Mouse (Mus musculus): ENCODE measurements around the gene Gm5105.

Gene Gm5105

DNA sequence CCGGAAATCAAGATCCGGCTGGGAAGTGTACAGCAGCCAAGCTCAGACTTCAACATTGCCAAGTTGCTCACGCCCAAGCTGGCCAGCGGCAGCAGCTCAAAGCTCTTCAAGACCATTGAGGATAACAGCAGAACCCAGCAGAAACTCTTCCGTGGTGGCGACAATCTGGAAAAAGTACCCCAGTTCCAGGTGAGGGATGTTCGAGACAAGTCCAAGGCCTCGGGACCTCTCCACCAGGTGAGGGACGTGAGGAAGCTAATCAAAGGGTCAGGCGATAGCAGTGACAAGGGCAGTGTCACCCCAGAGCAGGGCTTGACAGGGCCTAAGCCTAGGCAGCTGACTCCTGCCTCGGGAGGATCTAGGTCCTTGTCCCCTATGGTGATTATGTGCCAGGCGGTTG is 915 bp upstream of the Gm5105 start:
- DNase-seq (ENCODE audit: low spot score in 2 of 2): no peak

DNA sequence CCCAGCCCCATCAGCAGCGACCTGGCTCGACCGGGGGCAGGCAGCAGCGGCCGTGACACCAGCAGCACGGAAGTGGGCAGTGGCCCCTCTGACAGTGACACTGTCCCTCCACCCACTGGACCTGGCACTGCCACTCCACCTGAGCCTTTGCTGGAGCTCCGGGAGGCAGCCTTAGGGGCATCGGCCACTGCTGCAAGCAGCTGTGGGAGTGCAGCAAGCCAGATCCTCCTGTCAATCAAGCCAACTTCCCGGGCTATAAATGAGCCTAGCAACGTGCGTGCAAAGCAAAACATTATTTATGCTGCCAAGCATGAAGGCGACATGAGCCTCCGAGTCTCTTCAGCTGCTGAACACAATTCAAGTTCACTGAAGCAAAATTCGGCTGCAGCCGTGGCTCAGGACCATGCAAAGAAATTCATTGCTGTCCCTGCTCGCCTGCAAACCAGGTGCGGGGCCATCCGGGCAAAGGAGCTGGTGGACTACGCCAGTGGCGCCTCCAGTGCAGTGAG is 786 bp downstream of the Gm5105 start:
- no peak for DNase-seq (ENCODE audit: low spot score in 2 of 2)

- DNase-seq (ENCODE audit: low spot score in 2 of 2): no peak
Observed at GRCm38 (mm10) chr3:138065930-138066329, 1.3 kb downstream of the Gm5105 start.

GRCm38 (mm10) chr3:138064732-138065645 is 2.2 kb downstream of the Gm5105 start, which contains the start of gene 1110002E22Rik:
1110002E22Rik (plus strand) TSS chr3:138065052.
- DNase-seq (ENCODE audit: low spot score in 2 of 2): no peak

- DNase-seq (ENCODE audit: low spot score in 2 of 2): no peak
Observed at GRCm38 (mm10) chr3:138063731-138064329, 3.4 kb downstream of the Gm5105 start.

- no peak for DNase-seq (ENCODE audit: low spot score in 2 of 2)
Observed at GRCm38 (mm10) chr3:138062673-138063072, 4.5 kb downstream of the Gm5105 start.

- no peak for DNase-seq (ENCODE audit: low spot score in 2 of 2)
Observed at GRCm38 (mm10) chr3:138061205-138061911, 5.8 kb downstream of the Gm5105 start.

DNA sequence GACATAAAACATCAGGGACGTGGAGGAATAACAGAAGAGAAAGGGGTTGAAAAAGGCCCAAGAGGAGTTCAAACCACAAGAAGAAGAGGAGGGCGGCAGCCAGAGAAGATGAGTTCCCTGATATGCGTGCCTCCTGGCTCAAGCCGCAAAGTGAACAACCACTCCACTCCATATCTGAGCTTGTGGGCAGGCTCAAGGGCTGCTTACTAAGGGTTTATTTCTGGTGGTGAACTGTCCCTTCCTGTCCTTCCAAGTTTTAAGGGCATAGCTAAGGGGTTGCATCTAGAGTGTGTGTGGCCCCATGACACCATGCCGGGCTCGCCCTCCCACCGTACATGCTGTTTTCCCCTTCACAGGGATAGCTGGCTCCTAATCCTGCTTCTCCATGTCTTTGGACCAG is 6.8 kb downstream of the Gm5105 start:
- no peak for DNase-seq (ENCODE audit: low spot score in 2 of 2)

DNA sequence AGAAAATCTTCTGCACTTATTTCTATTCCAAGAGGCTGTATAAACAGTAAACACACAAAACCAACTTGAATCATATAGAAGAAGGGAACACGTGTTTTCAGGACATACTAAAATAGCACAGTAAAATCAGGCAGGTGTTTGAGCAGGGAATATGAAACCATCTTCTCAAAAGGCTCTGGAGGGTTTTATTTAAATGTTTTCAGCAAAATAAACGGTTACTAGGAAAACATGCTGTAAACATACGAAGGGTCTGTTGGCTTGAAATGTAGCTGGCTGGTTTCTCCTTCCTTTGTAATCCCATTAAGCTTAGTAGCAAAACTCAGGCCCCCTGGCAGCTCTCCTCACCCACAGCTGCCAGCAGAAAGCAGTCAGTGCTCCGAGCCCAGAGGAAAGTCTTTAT is 9.0 kb downstream of the Gm5105 start:
- no peak for DNase-seq (ENCODE audit: low spot score in 2 of 2)

DNA sequence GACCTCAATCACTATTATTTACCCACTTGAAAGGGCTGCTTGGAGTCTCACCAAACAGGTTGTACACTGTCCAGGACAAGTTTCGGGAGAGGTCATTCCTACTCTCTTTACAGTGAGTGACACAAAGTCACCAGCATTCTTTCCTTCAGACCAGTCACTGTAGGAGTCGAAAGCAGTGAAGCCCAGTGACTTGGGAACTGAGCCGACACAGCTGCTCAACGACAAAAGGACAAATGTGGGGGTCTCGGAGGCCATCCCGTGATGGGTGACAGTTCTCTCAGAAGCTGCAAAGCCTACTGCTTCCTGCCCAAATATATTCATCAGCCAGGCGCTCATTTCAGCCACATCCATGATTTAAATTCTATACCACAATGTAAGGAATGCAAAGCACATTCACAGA is 10.2 kb downstream of the Gm5105 start:
- no peak for DNase-seq (ENCODE audit: low spot score in 2 of 2)

DNA sequence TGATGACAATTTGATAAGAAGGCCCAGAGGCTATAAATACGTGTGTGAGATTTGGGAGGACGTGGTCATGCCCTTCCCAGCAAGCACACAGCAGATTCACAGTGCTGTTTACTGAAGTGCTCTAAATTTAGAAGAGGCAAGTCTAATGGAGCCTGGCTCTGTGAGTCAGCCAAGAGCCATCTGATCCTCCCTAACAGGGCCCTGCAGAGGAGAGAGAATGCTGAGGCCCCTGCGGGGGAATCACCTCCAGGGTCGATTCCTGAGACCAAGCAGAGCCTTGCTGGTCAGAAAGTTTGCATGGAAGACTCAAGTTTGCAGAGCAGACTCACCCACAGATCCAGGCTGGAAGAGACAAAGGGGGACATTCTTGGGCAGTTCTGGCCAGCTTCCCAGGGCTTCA is 13.2 kb downstream of the Gm5105 start:
- no peak for DNase-seq (ENCODE audit: low spot score in 2 of 2)

DNA sequence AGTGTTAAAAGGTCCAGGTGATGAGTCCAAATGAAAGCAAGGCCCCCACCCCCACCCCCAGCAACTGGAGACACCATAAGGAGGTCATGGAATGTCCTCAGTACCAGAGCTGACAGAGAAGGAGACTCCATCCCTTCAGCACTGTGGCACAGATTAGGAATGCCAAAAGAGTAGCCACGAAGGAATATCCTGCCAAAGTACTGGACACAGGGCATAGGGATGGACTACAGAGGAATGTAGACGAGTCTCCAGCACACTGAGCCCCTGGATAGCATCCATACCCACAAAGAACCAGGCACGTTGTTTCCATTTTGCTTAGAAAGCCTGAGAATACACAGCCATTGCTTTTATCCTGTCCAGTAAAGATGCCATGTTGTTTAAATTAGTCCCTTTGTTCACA is 15.8 kb downstream of the Gm5105 start:
- DNase-seq (ENCODE audit: low spot score in 2 of 2): no peak

GRCm38 (mm10) chr3:138050772-138051171 is 16.4 kb downstream of the Gm5105 start:
- no peak for DNase-seq (ENCODE audit: low spot score in 2 of 2)

GRCm38 (mm10) chr3:138049555-138049954 is 17.6 kb downstream of the Gm5105 start:
- no peak for DNase-seq (ENCODE audit: low spot score in 2 of 2)

- no peak for DNase-seq (ENCODE audit: low spot score in 2 of 2)
Observed at GRCm38 (mm10) chr3:138043316-138043715, 23.9 kb downstream of the Gm5105 start.

DNA sequence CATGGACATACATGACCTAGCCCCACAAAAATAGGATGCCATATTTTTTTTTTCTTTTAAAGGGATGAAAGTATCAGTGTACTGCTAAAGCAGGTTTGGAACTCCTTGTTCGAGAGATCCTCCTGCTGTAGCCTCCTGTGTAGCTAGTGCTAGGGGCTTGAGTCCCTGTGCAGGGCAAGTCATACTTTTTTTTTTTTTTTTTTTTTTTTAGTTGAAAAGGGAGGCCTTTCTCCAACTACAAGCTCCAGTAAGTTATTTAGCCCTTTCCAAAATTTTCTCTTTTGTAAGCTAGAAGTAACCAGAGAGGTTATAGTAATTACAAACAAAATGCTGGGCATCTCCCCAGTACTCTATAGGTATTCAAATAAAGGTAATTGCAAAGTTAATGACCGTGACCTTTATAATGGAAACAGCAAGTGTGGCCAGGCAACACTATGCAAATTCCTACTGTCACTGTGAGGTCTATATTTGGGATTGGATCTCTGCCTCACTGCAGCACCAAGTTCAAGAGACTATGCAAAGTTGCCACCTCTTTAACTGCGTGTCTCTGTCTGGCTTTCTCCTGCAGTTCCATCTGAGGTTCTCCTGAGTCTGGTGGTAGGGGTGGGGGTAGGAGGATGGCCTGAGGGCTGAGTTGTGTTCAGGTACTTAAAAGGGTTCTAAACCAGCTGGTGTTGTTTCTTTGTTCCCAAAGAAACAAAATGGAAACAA is 25.4 kb downstream of the Gm5105 start:
- no peak for DNase-seq (ENCODE audit: low spot score in 2 of 2)

DNA sequence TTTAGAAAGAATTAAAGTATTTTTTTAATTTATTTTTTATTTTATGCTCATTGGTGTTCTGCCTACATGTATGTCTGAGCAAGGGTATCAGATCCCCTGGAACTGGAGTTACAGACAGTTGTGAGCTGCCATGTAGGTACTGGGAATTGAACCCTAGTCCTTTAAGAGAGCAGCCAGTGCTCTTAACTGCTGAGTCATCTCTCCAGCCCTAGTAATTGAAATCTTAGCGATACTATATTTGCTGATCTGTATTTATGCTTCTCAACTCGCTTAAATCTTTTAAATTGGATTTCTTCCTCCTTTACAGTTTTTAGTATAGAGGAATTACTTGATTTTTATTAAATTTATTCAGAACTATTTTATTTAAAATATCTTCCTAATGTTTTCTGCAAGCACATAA is 26.2 kb downstream of the Gm5105 start:
- no peak for DNase-seq (ENCODE audit: low spot score in 2 of 2)

DNA sequence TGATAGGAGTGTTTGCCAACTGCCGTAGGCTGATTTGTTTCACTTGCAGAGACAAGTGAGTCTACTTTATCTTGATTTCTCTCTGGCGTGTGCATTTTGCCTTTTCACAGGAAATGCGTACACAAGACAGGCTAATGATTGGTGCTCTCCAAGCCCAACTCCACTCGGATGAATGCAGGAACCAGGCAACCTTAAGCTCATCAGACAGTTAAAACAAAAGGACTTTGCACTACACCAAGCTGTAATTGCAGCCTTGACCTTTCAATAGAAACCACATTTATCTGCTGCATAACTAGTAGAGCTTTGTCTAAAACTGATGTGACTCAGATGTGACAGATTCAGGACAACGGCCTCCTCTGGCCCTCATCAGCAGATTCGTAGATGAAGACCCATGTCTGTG is 33.2 kb downstream of the Gm5105 start:
- no peak for DNase-seq (ENCODE audit: low spot score in 2 of 2)

DNA sequence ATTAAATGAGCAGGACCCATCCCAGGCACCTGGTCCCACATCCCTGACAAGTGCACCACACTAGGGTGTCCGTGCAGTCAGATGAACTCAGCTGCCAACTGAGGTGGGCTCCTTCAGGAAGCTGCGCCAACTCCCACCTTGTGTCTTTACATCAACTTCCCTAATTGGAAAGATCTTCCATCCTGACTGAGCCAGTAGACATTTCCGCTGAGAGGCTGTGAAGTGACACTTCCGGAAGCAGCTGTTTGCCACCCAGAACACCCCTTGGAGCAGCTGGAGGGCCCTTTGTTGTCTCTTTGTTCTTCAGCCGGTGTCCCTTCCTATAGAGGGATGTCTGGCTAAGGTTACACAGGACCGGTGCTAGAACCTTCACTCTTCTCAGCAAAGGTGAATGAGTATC is 36.6 kb downstream of the Gm5105 start:
- no peak for DNase-seq (ENCODE audit: low spot score in 2 of 2)

DNA sequence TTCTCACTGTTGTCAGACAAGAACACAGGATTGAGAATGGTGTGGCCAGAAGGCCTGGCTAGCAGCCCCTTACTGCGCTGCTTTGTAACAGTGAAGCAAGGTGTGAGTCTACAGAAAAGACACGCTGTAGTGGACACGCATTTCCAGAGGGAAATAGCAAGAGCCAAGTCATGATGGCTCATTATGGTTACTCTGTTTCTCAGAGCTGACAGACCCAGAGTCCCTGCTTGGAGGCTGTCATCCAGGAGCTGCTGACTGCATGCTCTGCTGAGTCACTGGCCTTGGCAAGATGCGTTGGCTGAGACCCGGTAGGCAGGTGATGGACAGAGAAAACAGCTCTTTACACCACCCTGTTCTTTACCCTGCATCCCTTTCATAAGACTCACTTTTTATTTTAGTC is 37.8 kb downstream of the Gm5105 start:
- DNase-seq (ENCODE audit: low spot score in 2 of 2): no peak

- DNase-seq (ENCODE audit: low spot score in 2 of 2): no peak
Observed at GRCm38 (mm10) chr3:138027575-138028362, 39.4 kb downstream of the Gm5105 start.
